Mouse (Mus musculus) MEL (cell line): ENCODE measurements at regions not wholly inside any gene's neighbourhood (a gene's known extent, or its start where the extent isn't known, plus 50 kb on each side); places are given as distances from the start of the nearest gene placed in this dataset.

Source experiments
- CTCF ChIP-seq, 3 experiments: IDR thresholded peaks in 2 of 3; conservative IDR thresholded peaks in 1 of 3; 2 replicates each; pipeline ENCODE4 v1.5.1; 2011 to 2012; ENCODE audit warnings: low read length in 3 of 3, low read depth in 2 of 3, mild to moderate bottlenecking in 2 of 3, improper control_type of control experiment in 1 of 3, inconsistent platforms in 1 of 3, mixed read lengths in 1 of 3, moderate library complexity in 1 of 3; ENCODE audit not compliant: control insufficient read depth in 1 of 3, insufficient read depth in 1 of 3, poor library complexity in 1 of 3, severe bottlenecking in 1 of 3
- POLR2A ChIP-seq, 2 experiments: IDR thresholded peaks; 2 replicates each; pipeline ENCODE4 v1.6.1; 2011 to 2012; ENCODE audit warnings: low read length in 2 of 2, mild to moderate bottlenecking in 2 of 2, control low read depth in 1 of 2, improper control_type of control experiment in 1 of 2, low read depth in 1 of 2, moderate library complexity in 1 of 2; ENCODE audit not compliant: control insufficient read depth in 1 of 2, insufficient read depth in 1 of 2, poor library complexity in 1 of 2
- TAL1 ChIP-seq: IDR thresholded peaks from 2 replicates; pipeline ENCODE4 v1.6.1; 2012; ENCODE audit warnings: mild to moderate bottlenecking, inconsistent platforms, low read length, moderate library complexity, mixed read lengths
- TBP ChIP-seq: IDR thresholded peaks from 2 replicates; pipeline ENCODE4 v1.8.0; 2011; ENCODE audit warnings: low read depth, low read length, improper control_type of control experiment

- TF ChIP-seq CTCF (IDR thresholded peaks at IDR 0.05 in 2 of 3, conservative IDR thresholded peaks at IDR 0.05 in 1 of 3; ENCODE audit: control insufficient read depth in 1 of 3, insufficient read depth in 1 of 3, low read depth in 2 of 3, low read length in 3 of 3, poor library complexity in 1 of 3, severe bottlenecking in 1 of 3) (no peak), POLR2A (IDR thresholded peaks at IDR 0.05; ENCODE audit: control insufficient read depth in 1 of 2, insufficient read depth in 1 of 2, low read depth in 1 of 2, low read length in 2 of 2, poor library complexity in 1 of 2) (no peak), TAL1 (no peak), TBP (no peak)
These were observed 260.3 kb downstream of the Bcl11a start for GRCm38 (mm10) chr11:24338111-24338510.
